Mouse (Mus musculus) erythroblast, embryonic 14.5 days (primary cell): ENCODE data around the gene Pim2. TPM values are rescaled to one million over a fixed set of nuclear protein-coding genes. Genes with fewer than 3 reads are reported as not detected.

Source experiments
- H3K27me3 ChIP-seq: 2 replicates; pipeline ENCODE4 v1.6.1; 2012; ENCODE audit warnings: inconsistent platforms; ENCODE audit not compliant: control insufficient read depth
- H3K36me3 ChIP-seq: 2 replicates; pipeline ENCODE4 v1.6.1; 2012; ENCODE audit warnings: mild to moderate bottlenecking, inconsistent platforms; ENCODE audit not compliant: control insufficient read depth
- H3K4me1 ChIP-seq: 2 replicates; pipeline ENCODE4 v1.6.1; 2012; ENCODE audit warnings: inconsistent platforms; ENCODE audit not compliant: control insufficient read depth
- H3K4me3 ChIP-seq: replicated peaks from 2 replicates; pipeline ENCODE3; 2012; ENCODE audit warnings: moderate library complexity, mild to moderate bottlenecking, inconsistent platforms
- H3K9me3 ChIP-seq: 2 replicates; pipeline ENCODE4 v1.6.1; 2012; ENCODE audit warnings: low read length, inconsistent platforms, mixed read lengths; ENCODE audit not compliant: control insufficient read depth
- GATA1 ChIP-seq: IDR thresholded peaks from 2 replicates; pipeline ENCODE4 v1.6.1; 2012; ENCODE audit warnings: low read length, inconsistent platforms, mixed read lengths
- TAL1 ChIP-seq: IDR thresholded peaks from 3 replicates; pipeline ENCODE4 v1.6.1; 2012; ENCODE audit warnings: low read length, inconsistent platforms, mixed read lengths
- polyA plus RNA-seq: library from polyadenylated mRNA; stranded (reverse); fragments of >175 nt; gene quantifications from 2 replicates; pipeline ENCODE4 v1.2.3, GENCODE M21; 2012

The Pim2 gene
- polyA plus RNA-seq, 1 experiment, result 0.60 TPM

DNA sequence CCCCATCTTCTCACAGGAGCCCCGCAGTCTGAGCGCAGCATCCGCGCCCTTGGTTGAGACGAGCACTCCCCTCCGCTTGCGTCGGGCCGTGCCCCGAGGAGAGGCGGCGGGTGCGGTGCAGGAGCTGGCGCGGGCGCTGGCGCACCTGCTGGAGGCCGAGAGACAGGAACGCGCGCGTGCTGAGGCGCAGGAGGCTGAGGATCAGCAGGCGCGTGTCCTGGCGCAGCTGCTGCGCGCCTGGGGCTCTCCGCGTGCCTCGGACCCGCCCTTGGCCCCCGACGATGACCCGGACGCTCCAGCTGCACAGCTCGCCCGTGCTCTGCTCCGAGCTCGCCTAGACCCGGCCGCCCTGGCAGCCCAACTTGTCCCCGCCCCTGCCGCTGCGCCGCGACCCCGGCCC is 44.0 kb downstream of the Pim2 start:
- TF ChIP-seq TAL1 (no peak), GATA1 (no peak)
- H3K27me3 ChIP-seq, result peaks cover 90% of the 10 kb centered on the region
- no peaks in the 10 kb centered on the region for H3K36me3 ChIP-seq
- peaks cover 13% of the 10 kb centered on the region for H3K9me3 ChIP-seq
- no peaks in the 10 kb centered on the region for H3K4me1 ChIP-seq
- no peak overlapping the region for H3K4me3 ChIP-seq

DNA sequence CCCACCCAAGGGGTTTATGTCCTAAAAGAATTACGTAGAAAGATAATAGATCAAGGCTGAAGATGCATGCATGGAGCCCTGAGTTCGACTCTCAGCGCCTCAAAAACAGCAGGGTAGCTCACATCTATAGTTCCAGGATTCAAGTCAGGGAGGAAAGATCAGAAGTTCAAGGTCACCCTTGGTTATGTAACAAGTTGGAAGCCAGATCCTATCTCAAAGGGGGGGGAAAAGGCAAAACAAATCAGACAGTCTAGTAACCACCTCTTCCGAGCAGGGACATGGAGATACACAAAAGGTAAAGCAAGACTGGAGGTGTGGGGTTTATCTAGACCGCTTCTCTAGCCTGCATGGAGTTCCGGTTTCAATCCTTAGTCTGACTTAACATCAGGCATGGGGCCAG is 48.2 kb downstream of the Pim2 start:
- H3K4me1 ChIP-seq, result no peaks in the 10 kb centered on the region
- peaks cover 21% of the 10 kb centered on the region for H3K9me3 ChIP-seq
- H3K4me3 ChIP-seq, result no peak overlapping the region
- peaks cover 89% of the 10 kb centered on the region for H3K27me3 ChIP-seq
- H3K36me3 ChIP-seq, result peaks cover 5% of the 10 kb centered on the region
- no peak for TF ChIP-seq GATA1
- no peak for TF ChIP-seq TAL1

DNA sequence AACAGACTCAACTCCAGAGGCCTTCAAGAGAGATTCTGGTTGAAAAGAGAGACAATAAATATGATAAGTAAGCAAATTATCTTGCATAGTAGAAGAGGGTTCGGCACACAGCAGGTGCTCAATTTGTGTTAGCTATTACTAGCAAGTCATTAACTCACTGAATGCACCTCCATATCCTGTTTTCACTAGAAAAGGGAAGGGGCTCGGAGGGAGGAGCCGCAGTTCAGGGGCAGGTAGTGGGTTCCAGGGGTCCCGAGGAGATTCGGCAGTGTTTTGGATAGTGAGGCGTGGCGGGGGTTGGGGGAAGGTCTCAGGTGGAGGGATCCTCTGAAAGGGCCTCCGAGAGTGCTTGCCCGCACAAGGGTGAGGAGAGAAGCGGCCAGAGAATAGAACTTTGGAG is 49.1 kb downstream of the Pim2 start:
- Histone ChIP-seq H3K27me3 (peaks cover 81% of the 10 kb centered on the region), H3K4me3 (no peak overlapping the region), H3K36me3 (peaks cover 5% of the 10 kb centered on the region), H3K9me3 (peaks cover 19% of the 10 kb centered on the region), H3K4me1 (no peaks in the 10 kb centered on the region)
- TF ChIP-seq TAL1 (no peak), GATA1 (no peak)

DNA sequence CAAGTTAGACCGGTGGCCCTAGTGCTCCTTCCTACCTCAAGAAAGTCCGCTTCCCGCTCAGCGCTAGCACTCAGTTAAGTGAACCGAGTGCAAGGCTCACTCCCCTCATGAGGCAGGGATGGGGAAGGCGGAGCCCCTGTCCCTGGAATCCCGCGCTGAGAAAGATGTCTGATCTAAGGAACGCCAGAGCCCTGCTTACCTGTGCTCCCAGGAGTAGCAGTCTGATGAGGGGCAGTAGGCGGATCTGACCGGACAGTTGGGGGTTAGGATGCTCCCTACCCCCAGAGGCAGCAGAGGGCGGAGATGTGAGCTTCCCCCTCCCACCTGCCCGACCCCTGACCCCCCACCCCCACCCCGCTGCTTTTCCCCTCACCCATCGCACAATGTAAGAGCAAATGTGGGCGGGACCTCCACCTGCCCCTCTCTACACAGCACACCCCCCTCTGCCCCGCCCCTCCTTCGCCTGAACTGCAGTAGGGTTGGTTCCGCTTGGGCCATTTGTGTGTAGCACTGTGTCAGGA is 50.3 kb downstream of the Pim2 start, which contains the start of gene Eras:
Eras (minus strand) TSS at position 338 of the 521 bp plus-strand sequence.
- Histone ChIP-seq H3K4me1 (no peaks in the 10 kb centered on the region), H3K9me3 (peaks cover 10% of the 10 kb centered on the region), H3K36me3 (peaks cover 8% of the 10 kb centered on the region), H3K27me3 (peaks cover 68% of the 10 kb centered on the region), H3K4me3 (no peak within 1 kb of the TSS)
- TF ChIP-seq GATA1, result no peak
- TF ChIP-seq TAL1, result no peak

Other genes starting within 250 kb of the Pim2 start
- 0.04 and 0.08 TPM in 2 replicates for gene Syp, start 239.8 kb upstream of the Pim2 start, polyA plus RNA-seq
- 0.03 TPM in 2 replicates for gene Prickle3, start 221.0 kb upstream of the Pim2 start, polyA plus RNA-seq
- 0.28 and 1.5 TPM in 2 replicates for gene Plp2, start 206.9 kb upstream of the Pim2 start, polyA plus RNA-seq
- not detected in 2 replicates for gene Magix, start 197.0 kb upstream of the Pim2 start, polyA plus RNA-seq
- 0.19 and 0.22 TPM in 2 replicates for gene Gpkow, start 181.1 kb upstream of the Pim2 start, polyA plus RNA-seq
- gene Wdr45, start 163.9 kb upstream of the Pim2 start, polyA plus RNA-seq, result 4.2 and 5.1 TPM in 2 replicates
- gene Gm45208, start 156.0 kb upstream of the Pim2 start, polyA plus RNA-seq, result 0.46 and 0.51 TPM in 2 replicates
- 0.30 and 0.59 TPM in 2 replicates for gene Praf2, start 149.8 kb upstream of the Pim2 start, polyA plus RNA-seq
- 0.02 and 0.11 TPM in 2 replicates for gene Ccdc120, start 127.4 kb upstream of the Pim2 start, polyA plus RNA-seq
- 1.7 and 1.8 TPM in 2 replicates for gene Tfe3, start 115.7 kb upstream of the Pim2 start, polyA plus RNA-seq
- gene Gripap1, start 88.5 kb upstream of the Pim2 start, polyA plus RNA-seq, result 3.5 and 4.8 TPM in 2 replicates
- gene Kcnd1, start 56.0 kb upstream of the Pim2 start, polyA plus RNA-seq, result 0.03 TPM in 2 replicates
- 36.0 and 44.0 TPM in 2 replicates for gene Otud5, start 36.9 kb upstream of the Pim2 start, polyA plus RNA-seq
- 4.4 and 4.8 TPM in 2 replicates for gene Slc35a2, start 5.8 kb downstream of the Pim2 start, polyA plus RNA-seq
- gene Pqbp1, start 21.0 kb downstream of the Pim2 start, polyA plus RNA-seq, result 14.0 and 16.6 TPM in 2 replicates
- 22.8 and 32.9 TPM in 2 replicates for gene Timm17b, start 21.1 kb downstream of the Pim2 start, polyA plus RNA-seq
- not detected in 2 replicates for gene Gm10491, start 29.6 kb downstream of the Pim2 start, polyA plus RNA-seq
- not detected in 2 replicates for gene Gm10490, start 31.3 kb downstream of the Pim2 start, polyA plus RNA-seq
- 0.02 TPM in 1 of 2 replicates, not detected in the other for gene Pcsk1n, start 41.6 kb downstream of the Pim2 start, polyA plus RNA-seq
- 0.06 TPM in 1 of 2 replicates, not detected in the other for gene Eras, start 50.3 kb downstream of the Pim2 start, polyA plus RNA-seq
- gene Hdac6, start 69.6 kb downstream of the Pim2 start, polyA plus RNA-seq, result 0.57 and 0.97 TPM in 2 replicates
- 36.7 and 43.1 TPM in 2 replicates for gene Gata1, start 99.8 kb downstream of the Pim2 start, polyA plus RNA-seq
- gene Glod5, start 140.2 kb downstream of the Pim2 start, polyA plus RNA-seq, result not detected in 2 replicates
- gene Suv39h1, start 196.5 kb downstream of the Pim2 start, polyA plus RNA-seq, result 1.1 and 1.5 TPM in 2 replicates
- 2.2 and 2.8 TPM in 2 replicates for gene Was, start 212.2 kb downstream of the Pim2 start, polyA plus RNA-seq